10 mouse cellular contexts compared by ENCODE assay signal in genomic region chr7:101676762-101677308, GRCm38 (mm10). TPM values are rescaled to one million over a fixed set of nuclear protein-coding genes. Genes with fewer than 3 reads are reported as not detected.
A peak's percentile ranks its signal among the peaks of the same experiment; 100 is the strongest.
DNase-seq lines count a peak whose midpoint lies in the region; ATAC-seq and TF ChIP-seq lines count a peak whose summit lies in the region.
"Had no signal": no experiment of that assay in that cellular context is flagged by ENCODE, and none has a peak within 500 bp of the region (broad histone marks: within the 10 kb centered on the region; RNA-seq: fewer than 3 reads in every experiment).

No protein-coding gene starts in this region.

- H3K9ac ChIP-seq in heart, embryonic 13.5 days = peak overlapping the region; percentile 70
- H3K9ac ChIP-seq in midbrain, embryonic 11.5 days (ENCODE audit: low read length) = peak overlapping the region; percentile 26
- no peak overlapping the region for H3K9ac ChIP-seq in midbrain, postnatal 0 days (replicated peaks; ENCODE audit: low read length, poor library complexity, severe bottlenecking)
- H3K9ac ChIP-seq in hindbrain, embryonic 14.5 days = 0 out of 2 replicates have a peak overlapping the region, but pooled peaks have one; percentile 20
- H3K9ac ChIP-seq: liver, embryonic 15.5 days had no signal

- peaks cover 65% of the 10 kb centered on the region for H3K4me1 ChIP-seq in heart, embryonic 13.5 days
- peaks cover 27% of the 10 kb centered on the region for H3K4me1 ChIP-seq in midbrain, embryonic 11.5 days (ENCODE audit: control insufficient read depth, insufficient read depth, low read length)
- peaks cover 6% of the 10 kb centered on the region; the same call in 1 of the 2 replicates for H3K4me1 ChIP-seq in midbrain, postnatal 0 days (ENCODE audit: insufficient read depth, low read length)
- H3K4me1 ChIP-seq in hindbrain, embryonic 14.5 days (replicated peaks; ENCODE audit: control insufficient read depth, insufficient read depth, low read length) = peaks cover 22% of the 10 kb centered on the region; the same call in 1 of the 2 replicates

- peak overlapping the region; percentile 86 for H3K27ac ChIP-seq in heart, embryonic 13.5 days (replicated peaks)
- peak overlapping the region; percentile 76 for H3K27ac ChIP-seq in midbrain, embryonic 11.5 days (ENCODE audit: low read depth, low read length)
- H3K27ac ChIP-seq in midbrain, postnatal 0 days (ENCODE audit: low read depth, low read length) = no peak overlapping the region
- H3K27ac ChIP-seq in hindbrain, embryonic 14.5 days = peak overlapping the region; percentile 39; the same call in 1 of the 2 replicates
- H3K27ac ChIP-seq: liver, embryonic 15.5 days had no signal

- no peak overlapping the region for H3K4me3 ChIP-seq in heart, embryonic 13.5 days
- no peak overlapping the region for H3K4me3 ChIP-seq in midbrain, embryonic 11.5 days (ENCODE audit: low read depth, low read length)
- no peak overlapping the region for H3K4me3 ChIP-seq in midbrain, postnatal 0 days (ENCODE audit: low read depth, low read length)
- no peak overlapping the region for H3K4me3 ChIP-seq in hindbrain, embryonic 14.5 days (replicated peaks; ENCODE audit: low read length)
- H3K4me3 ChIP-seq: liver, embryonic 15.5 days had no signal

- no peak for TF ChIP-seq CTCF in midbrain, postnatal 0 days (IDR thresholded peaks at IDR 0.05)

- H3K4me2 ChIP-seq in heart, embryonic 13.5 days = peak overlapping the region; percentile 51
- peak overlapping the region; percentile 6; the same call in 1 of the 2 replicates for H3K4me2 ChIP-seq in midbrain, embryonic 11.5 days
- no peak overlapping the region for H3K4me2 ChIP-seq in midbrain, postnatal 0 days (ENCODE audit: low read depth, low read length, poor library complexity, severe bottlenecking)
- H3K4me2 ChIP-seq in hindbrain, embryonic 14.5 days (replicated peaks) = no peak overlapping the region
- H3K4me2 ChIP-seq: liver, embryonic 15.5 days had no signal

- no peaks in the 10 kb centered on the region for H3K27me3 ChIP-seq in heart, embryonic 13.5 days (replicated peaks)
- no peaks in the 10 kb centered on the region for H3K27me3 ChIP-seq in midbrain, embryonic 11.5 days (ENCODE audit: control insufficient read depth, insufficient read depth, low read length)
- H3K27me3 ChIP-seq in midbrain, postnatal 0 days (ENCODE audit: insufficient read depth, low read length) = no peaks in the 10 kb centered on the region
- no peaks in the 10 kb centered on the region for H3K27me3 ChIP-seq in hindbrain, embryonic 14.5 days (ENCODE audit: control insufficient read depth, insufficient read depth, low read length)
- H3K27me3 ChIP-seq: liver, embryonic 15.5 days had no signal

- 37% methylated on average over 3 of the region's 3 CpGs for WGBS in heart, embryonic 13.5 days
- WGBS in midbrain, embryonic 11.5 days = 17% methylated on average over 3 of the region's 3 CpGs
- WGBS in midbrain, postnatal 0 days = 19% methylated on average over 3 of the region's 3 CpGs
- 9% methylated on average over 3 of the region's 3 CpGs for WGBS in hindbrain, embryonic 14.5 days

- no peak for ATAC-seq in heart, embryonic 13.5 days (ENCODE audit: extremely low read depth, insufficient number of reproducible peaks, low FRiP score, low TSS enrichment)
- ATAC-seq in midbrain, embryonic 11.5 days (ENCODE audit: low FRiP score) = peak; percentile 73
- no peak for ATAC-seq in midbrain, postnatal 0 days (ENCODE audit: low FRiP score)
- no peak for ATAC-seq in hindbrain, embryonic 14.5 days (ENCODE audit: low FRiP score)
- no peak for ATAC-seq in erythroid progenitor cell, adult 5-6 weeks (replicated peaks; ENCODE audit: low FRiP score, poor library complexity, severe bottlenecking)

- H3K9me3 ChIP-seq in heart, embryonic 13.5 days = no peaks in the 10 kb centered on the region
- no peaks in the 10 kb centered on the region for H3K9me3 ChIP-seq in midbrain, embryonic 11.5 days (ENCODE audit: control insufficient read depth, low read length)
- H3K9me3 ChIP-seq in midbrain, postnatal 0 days (ENCODE audit: low read length) = no peaks in the 10 kb centered on the region
- no peaks in the 10 kb centered on the region for H3K9me3 ChIP-seq in hindbrain, embryonic 14.5 days (ENCODE audit: control insufficient read depth, low read length)
- H3K9me3 ChIP-seq: liver, embryonic 15.5 days had no signal

- H3K36me3 ChIP-seq in heart, embryonic 13.5 days = no peaks in the 10 kb centered on the region
- H3K36me3 ChIP-seq in midbrain, embryonic 11.5 days (ENCODE audit: control insufficient read depth, insufficient read depth, low read length) = no peaks in the 10 kb centered on the region
- H3K36me3 ChIP-seq in midbrain, postnatal 0 days (ENCODE audit: insufficient read depth, low read length) = no peaks in the 10 kb centered on the region
- no peaks in the 10 kb centered on the region for H3K36me3 ChIP-seq in hindbrain, embryonic 14.5 days (replicated peaks; ENCODE audit: control insufficient read depth, insufficient read depth)
- H3K36me3 ChIP-seq: liver, embryonic 15.5 days had no signal

- DNase-seq in heart, adult 9 months (ENCODE audit: low spot score in 2 of 2) = no peak
- DNase-seq in midbrain, embryonic 11.5 days (ENCODE audit: low spot score, missing footprints) = peak; percentile 91
- DNase-seq in midbrain, postnatal 0 days (ENCODE audit: low spot score) = no peak
- no peak for DNase-seq in hindbrain, embryonic 14.5 days (ENCODE audit: low spot score)
- DNase-seq in retina, postnatal 1 day = peak; percentile 61
- no peak for DNase-seq in testis, postnatal 10 days (ENCODE audit: low spot score)
- DNase-seq: cerebellum, adult 11-12 months had no signal

RNA-seq across cellular contexts. Expression of gene Clpb, which starts 13.4 kb away (rescaled TPM):
- polyA plus RNA-seq in heart, embryonic 13.5 days (2015; fragmentation: Nextera tagmentation; extraction: Ambion mirVana) = 47.0 and 52.3 TPM in 2 replicates
- polyA plus RNA-seq in midbrain, embryonic 11.5 days (2014; fragmentation: Nextera tagmentation; extraction: Ambion mirVana) = 33.6 and 38.8 TPM in 2 replicates
- total RNA-seq in midbrain, postnatal 0 days (2014; rRNA removed) = 39.7 and 53.1 TPM in 2 replicates
- 33.4 and 43.3 TPM in 2 replicates for polyA plus RNA-seq in midbrain, postnatal 0 days (2015; fragmentation: Nextera tagmentation; extraction: Ambion mirVana)
- 33.0 and 39.8 TPM in 2 replicates for polyA plus RNA-seq in hindbrain, embryonic 14.5 days (2014; fragmentation: Nextera tagmentation; extraction: Ambion mirVana)
- 0.84 and 1.4 TPM in 2 replicates for total RNA-seq in erythroid progenitor cell, adult 5-6 weeks (2015; ENCODE audit: low replicate concordance)
- 1.3 and 9.0 TPM in 2 replicates for total RNA-seq in erythroid progenitor cell, adult 5-6 weeks (2017; ENCODE audit: low replicate concordance)

Comparison
In these comparisons a context has a peak if more than half of its experiments do, and no peak if none do; other contexts are left out.
1. H3K4me2 ChIP-seq: peak in heart, embryonic 13.5 days (single experiment) and midbrain, embryonic 11.5 days (single experiment); none in midbrain, postnatal 0 days (single experiment) and hindbrain, embryonic 14.5 days (single experiment).
2. DNase-seq: peak in midbrain, embryonic 11.5 days (single experiment) and retina, postnatal 1 day (single experiment); none in heart, adult 9 months (0 of 2), midbrain, postnatal 0 days (single experiment), hindbrain, embryonic 14.5 days (single experiment) and testis, postnatal 10 days (single experiment).